Mouse (Mus musculus): Measurements from ENCODE around the gene Ptpro. TPM values are rescaled to one million over a fixed set of nuclear protein-coding genes. Genes with fewer than 3 reads are reported as not detected.

Gene Ptpro
- polyA plus RNA-seq (2021) = not detected

DNA sequence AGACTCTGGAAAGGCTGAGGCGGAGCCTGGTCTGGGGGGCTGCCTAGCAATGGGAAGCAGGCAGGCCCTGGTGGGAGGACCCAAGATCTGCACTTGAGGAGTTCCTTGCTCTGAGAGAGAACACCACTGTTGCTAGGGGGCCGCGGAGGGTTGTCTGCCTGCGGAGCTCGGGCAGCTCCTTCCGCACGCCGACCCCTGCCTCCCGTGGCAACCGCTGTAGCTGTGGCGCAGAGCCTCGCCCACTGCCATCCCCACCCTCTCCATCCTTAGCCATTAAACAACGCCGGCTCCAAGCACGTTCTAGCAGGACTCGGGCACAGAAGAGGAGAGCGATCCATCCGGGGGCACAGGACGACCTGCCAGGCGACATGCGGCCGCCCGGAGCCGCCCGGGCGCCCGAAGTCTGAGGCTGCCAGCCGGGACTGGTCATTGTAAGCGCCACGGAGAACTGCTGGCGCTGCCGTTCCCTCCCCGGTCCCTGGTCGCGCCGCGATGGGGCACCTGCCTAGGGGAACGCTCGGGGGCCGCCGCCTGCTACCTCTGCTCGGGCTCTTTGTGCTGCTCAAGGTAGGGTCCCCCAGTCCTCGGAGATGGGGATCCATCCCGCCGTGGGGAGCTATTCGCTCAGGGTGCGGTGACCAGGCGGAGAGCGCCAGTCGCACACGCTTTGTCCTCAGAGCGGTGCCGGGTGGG is at the start of gene Ptpro:
TSS of gene Ptpro (plus strand) at position 126 of the 693 bp plus-strand sequence.
- ATAC-seq = no peak
- no peak for DNase-seq (ENCODE audit: low read depth, low spot score)
- ChIA-PET CTCF (no interaction called here), POLR2A (no interaction called here)
- in situ Hi-C loops (cut with MboI; ENCODE audit: low pct_unique_long_range_greater_than_20kb) = no loop called here
- peaks cover 34% of the 10 kb centered on the region for H3K27me3 ChIP-seq
- TF ChIP-seq CTCF (IDR thresholded peaks at IDR 0.05) = no peak

DNA sequence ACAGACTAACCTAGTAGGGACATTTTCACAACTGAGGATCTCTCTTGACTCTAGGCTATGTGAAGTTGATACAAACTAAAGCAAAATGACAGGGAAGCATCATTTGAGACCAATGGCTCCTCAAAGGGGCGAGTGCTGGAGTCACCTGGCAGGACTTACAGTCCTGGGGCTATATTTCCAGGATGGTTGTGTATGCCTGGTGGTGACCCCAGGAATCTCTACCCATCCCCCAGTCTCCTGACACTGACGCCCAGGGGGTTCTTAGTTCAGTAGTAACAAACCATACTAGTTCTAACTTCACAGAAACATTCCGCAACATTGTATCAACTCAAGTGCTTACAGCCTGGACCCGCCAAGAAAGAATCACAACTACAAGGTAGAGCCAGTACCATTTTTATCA is 49.5 kb upstream of the Ptpro start:
- peaks cover 8% of the 10 kb centered on the region for H3K27me3 ChIP-seq
- DNase-seq (ENCODE audit: low read depth, low spot score) = no peak
- ChIA-PET POLR2A (no interaction called here), CTCF (no interaction called here)
- in situ Hi-C loops (cut with MboI; ENCODE audit: low pct_unique_long_range_greater_than_20kb) = no loop called here
- TF ChIP-seq CTCF (IDR thresholded peaks at IDR 0.05) = no peak
- ATAC-seq = no peak

DNA sequence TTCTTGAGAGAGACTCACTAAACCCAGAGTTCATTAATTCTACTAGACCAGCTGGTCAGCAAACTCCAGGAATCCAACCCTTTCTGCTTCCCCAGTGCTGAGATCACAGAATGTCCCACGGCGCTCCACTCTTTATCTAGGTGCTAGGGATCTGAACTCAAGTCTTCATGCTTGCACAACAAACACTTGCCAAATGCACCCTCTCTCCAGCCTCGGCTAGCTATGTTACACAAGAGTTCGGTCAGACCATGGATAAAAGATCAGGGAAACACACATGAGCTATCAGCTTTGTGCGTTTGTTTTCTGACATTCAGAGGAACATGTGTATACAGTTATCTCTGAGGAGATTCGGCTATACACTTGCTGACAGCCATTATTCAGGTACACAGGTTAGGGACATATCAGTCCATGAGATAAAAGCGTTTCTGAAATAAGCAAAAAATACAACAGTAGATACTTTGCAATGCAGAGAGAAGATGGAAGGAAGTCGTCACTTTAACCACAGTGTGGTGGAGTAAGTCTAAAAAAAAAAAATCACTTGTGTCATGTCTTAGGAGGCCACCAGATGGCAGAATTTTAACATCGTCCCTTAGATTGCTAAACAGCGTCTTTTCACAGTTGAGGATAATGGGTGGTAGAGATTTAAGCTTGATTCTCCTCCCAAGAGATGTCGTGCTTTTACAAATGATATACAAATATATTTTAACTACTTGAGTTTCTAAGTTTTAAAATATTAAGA is 46.3 kb upstream of the Ptpro start:
- CTCF ChIA-PET = interaction anchor here (0.9 to 2.5 kb wide), 8 partner anchors 9 to 519 kb away, joined by 3 to 13 read pairs (median 4); no protein-coding TSS in a partner anchor
- peaks cover 8% of the 10 kb centered on the region for H3K27me3 ChIP-seq
- in situ Hi-C loops (cut with MboI; ENCODE audit: low pct_unique_long_range_greater_than_20kb) = loop anchor here (5.0 kb wide), 1 partner anchor 191 kb away; no protein-coding TSS in a partner anchor
- no peak for ATAC-seq
- POLR2A ChIA-PET = no interaction called here
- TF ChIP-seq CTCF (IDR thresholded peaks at IDR 0.05) = no peak
- DNase-seq (ENCODE audit: low read depth, low spot score) = no peak

DNA sequence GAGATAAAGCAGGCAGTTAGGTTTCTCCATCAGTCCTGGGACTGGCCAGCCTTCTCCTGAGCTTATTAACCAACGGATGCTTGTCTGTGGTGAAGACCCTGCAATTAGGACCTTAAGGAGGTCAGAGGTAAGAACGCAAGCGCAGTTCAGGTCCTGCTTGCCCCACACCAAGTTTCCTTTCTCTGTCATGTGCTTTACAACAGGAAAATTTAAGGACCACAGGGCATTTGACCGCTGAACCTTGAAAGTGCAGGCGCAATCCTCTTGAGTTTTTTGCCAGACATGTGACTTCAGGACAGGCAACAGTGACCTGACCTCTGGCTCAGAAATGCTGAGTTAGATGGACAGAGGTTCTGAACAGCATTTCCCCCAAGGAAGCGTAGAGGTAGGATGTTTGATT is 45.0 kb upstream of the Ptpro start:
- DNase-seq (ENCODE audit: low read depth, low spot score) = no peak
- no peak for ATAC-seq
- peaks cover 6% of the 10 kb centered on the region for H3K27me3 ChIP-seq
- ChIA-PET POLR2A (no interaction called here), CTCF (interaction anchor here (1.1 to 2.5 kb wide), 3 partner anchors 11 to 190 kb away, joined by 4 to 13 read pairs (median 5); no protein-coding TSS in a partner anchor)
- in situ Hi-C loops (cut with MboI; ENCODE audit: low pct_unique_long_range_greater_than_20kb) = loop anchor here (5.0 kb wide), 1 partner anchor 190 kb away; no protein-coding TSS in a partner anchor
- no peak for TF ChIP-seq CTCF (IDR thresholded peaks at IDR 0.05)

DNA sequence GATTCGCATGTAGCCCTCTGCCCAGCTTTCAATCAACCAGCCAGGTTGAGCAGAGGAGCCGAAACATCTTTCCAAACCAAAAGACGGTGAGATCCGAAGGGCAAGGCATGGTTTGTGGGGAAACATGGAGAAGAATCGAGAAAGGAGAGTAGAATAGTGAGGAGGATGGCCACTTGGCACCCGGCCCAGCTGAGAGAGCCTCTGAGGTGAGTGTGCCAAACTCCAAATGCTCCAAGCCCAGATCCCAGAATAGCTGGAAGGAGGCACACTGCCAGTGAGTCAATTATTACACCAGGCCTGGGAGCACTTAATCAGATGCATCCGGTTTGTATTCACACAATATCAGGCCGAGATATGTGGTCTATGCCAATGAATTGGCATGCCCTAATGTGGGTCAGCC is 42.1 kb upstream of the Ptpro start:
- DNase-seq (ENCODE audit: low read depth, low spot score) (peak; percentile 60), ATAC-seq (peak; percentile 95)
- ChIA-PET POLR2A (no interaction called here), CTCF (no interaction called here)
- H3K27me3 ChIP-seq = no peaks in the 10 kb centered on the region
- TF ChIP-seq CTCF (IDR thresholded peaks at IDR 0.05) = no peak
- in situ Hi-C loops (cut with MboI; ENCODE audit: low pct_unique_long_range_greater_than_20kb) = loop anchor here (5.0 kb wide), 1 partner anchor 187 kb away; no protein-coding TSS in a partner anchor

DNA sequence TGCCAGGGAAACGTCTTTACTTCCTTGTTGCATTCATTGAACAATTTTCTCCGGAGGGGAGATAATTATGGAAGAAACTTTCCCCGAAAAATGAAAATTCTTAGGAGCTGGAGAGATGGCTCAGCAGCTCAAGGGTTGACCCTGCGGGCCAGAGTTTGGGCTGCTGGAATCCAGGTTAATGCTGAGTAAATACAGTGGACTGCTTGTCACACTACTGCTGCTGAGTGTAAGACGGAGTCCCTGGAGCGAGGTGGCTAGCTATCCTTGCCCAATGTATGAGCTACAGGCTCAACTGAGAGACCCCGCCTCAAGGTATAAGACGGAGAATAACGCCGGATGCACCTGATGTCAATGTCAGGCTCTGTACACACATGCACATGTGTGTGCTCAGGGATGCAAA is 41.1 kb upstream of the Ptpro start:
- no peak for TF ChIP-seq CTCF (IDR thresholded peaks at IDR 0.05)
- in situ Hi-C loops (cut with MboI; ENCODE audit: low pct_unique_long_range_greater_than_20kb) = no loop called here
- POLR2A ChIA-PET = no interaction called here
- ATAC-seq (no peak), DNase-seq (ENCODE audit: low read depth, low spot score) (no peak)
- H3K27me3 ChIP-seq = no peaks in the 10 kb centered on the region
- CTCF ChIA-PET = no interaction called here

DNA sequence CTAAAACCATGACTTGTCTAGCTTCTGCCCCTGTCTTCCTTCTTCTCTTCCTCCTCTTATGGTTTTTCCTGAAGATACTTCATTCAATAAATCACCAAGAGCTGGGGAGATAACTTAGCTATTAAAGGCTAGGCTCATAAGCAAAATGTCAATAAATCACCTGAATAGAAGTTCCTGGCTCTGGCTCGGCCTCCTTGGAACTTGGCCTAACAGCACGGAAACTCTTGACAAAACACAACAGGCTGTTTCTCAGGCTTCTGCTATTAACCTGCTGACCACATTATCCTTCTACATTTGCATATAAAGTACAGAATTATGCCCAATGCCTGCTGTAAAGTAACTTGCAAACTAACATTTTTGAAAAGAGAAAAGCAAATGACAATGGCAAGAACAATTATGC is 40.7 kb upstream of the Ptpro start:
- DNase-seq (ENCODE audit: low read depth, low spot score) = no peak
- CTCF ChIA-PET = no interaction called here
- no peaks in the 10 kb centered on the region for H3K27me3 ChIP-seq
- POLR2A ChIA-PET = no interaction called here
- ATAC-seq = no peak
- no peak for TF ChIP-seq CTCF (IDR thresholded peaks at IDR 0.05)
- in situ Hi-C loops (cut with MboI; ENCODE audit: low pct_unique_long_range_greater_than_20kb) = no loop called here

DNA sequence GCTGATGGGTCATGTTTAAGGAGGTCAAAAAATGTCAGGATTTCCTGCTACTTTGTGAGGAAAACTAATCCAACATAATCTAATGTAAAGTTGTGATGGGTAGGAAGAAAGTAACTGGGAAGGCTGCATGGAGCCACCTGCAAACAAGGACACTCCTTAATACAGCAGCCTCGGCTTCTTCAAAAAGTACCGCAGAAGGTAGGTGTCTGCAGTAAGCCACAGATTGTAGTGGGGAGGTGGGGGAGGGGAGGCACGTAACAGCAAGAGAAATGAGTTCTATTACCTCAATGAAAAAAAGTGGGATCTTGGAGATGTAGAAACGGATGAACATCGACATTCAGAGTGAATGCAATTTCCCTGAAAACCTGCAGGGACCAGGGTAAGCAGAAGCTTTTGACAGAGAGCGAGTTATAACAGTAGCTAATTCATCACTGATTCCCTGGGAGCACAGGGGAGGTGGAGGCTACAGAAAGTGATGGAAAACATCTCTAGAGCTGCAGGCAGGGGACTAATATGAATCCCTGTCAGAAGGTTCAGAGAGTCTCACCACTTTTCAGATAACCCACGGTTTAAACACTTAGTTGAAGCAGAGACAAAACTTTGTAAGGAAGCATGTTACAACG is 34.2 kb upstream of the Ptpro start:
- POLR2A ChIA-PET = no interaction called here

DNA sequence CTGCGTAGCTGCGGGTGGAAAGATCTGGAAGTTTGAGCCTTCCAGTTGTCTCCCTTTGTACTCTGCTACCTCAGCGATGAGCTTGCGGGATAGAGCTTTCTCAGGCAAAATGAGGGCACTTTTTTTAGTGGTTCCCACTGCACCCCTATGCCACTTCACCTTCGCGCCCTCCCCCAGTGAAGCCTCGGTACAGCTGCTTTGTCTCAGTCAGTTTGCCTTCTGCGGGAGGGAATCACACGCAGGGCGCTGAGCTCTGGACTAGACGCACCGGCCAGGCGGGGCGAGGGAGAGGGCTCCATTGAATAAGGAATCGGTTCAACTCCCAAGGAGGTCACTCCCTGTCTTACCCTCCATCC is 746 bp downstream of the Ptpro start:
- TF ChIP-seq CTCF (IDR thresholded peaks at IDR 0.05) = no peak
- DNase-seq (ENCODE audit: low read depth, low spot score) = no peak
- ChIA-PET POLR2A (interaction anchor here (0.6 kb wide), 1 partner anchor 459 kb away, joined by 4 read pairs; no protein-coding TSS in a partner anchor), CTCF (no interaction called here)
- in situ Hi-C loops (cut with MboI; ENCODE audit: low pct_unique_long_range_greater_than_20kb) = no loop called here
- H3K27me3 ChIP-seq = peaks cover 34% of the 10 kb centered on the region
- ATAC-seq = no peak

More for the DNA sequence above, 34.2 kb upstream of the Ptpro start:
- ATAC-seq = no peak
- no peaks in the 10 kb centered on the region for H3K27me3 ChIP-seq
- in situ Hi-C loops (cut with MboI; ENCODE audit: low pct_unique_long_range_greater_than_20kb) = no loop called here
- CTCF ChIA-PET = no interaction called here
- TF ChIP-seq CTCF (IDR thresholded peaks at IDR 0.05) = no peak
- no peak for DNase-seq (ENCODE audit: low read depth, low spot score)

DNA sequence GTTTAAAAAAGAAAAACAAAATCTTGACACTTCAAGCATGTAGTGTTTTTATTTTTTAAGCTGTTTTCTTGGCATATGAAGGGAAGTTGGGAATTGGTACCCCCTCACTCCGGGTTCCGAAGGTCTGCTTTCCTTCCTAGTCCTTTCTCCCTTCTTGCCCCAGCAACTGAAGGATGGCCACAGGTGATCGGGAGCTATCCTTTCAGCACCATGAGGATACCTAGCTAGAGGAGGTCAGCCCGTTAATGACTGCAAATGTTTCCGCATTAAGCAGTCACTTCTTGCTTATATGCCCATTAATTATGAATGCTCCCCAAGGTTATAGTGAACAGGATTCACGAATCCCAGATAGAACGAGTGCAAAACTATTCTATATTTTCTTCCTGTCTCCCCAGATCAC is 1.3 kb downstream of the Ptpro start:
- CTCF ChIA-PET = no interaction called here
- ATAC-seq = no peak
- in situ Hi-C loops (cut with MboI; ENCODE audit: low pct_unique_long_range_greater_than_20kb) = no loop called here

DNA sequence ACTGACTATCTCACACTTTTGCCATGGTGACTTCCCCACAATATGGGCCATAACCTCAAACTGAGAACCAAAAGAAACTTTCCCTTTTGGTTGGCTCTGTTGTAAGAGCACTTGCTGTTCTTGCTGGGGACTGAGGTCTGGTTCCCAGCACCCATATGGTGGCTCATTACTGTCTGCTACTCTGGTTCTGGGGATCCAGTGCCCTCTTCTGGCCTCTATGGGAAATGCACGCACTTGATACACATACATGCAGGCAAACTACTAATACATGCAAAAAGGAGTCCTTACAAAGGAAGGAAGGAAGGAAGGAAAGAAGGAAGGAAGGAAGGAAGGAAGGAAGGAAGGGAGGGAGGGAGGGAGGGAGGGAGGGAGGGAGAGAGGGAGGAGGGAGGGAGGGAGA is 8.9 kb downstream of the Ptpro start:
- TF ChIP-seq CTCF (IDR thresholded peaks at IDR 0.05) = no peak
- DNase-seq (ENCODE audit: low read depth, low spot score) = no peak
- no peak for ATAC-seq
- CTCF ChIA-PET = no interaction called here
- in situ Hi-C loops (cut with MboI; ENCODE audit: low pct_unique_long_range_greater_than_20kb) = no loop called here
- H3K27me3 ChIP-seq = peaks cover 8% of the 10 kb centered on the region
- POLR2A ChIA-PET = no interaction called here

More for the DNA sequence above, 1.3 kb downstream of the Ptpro start:
- peaks cover 34% of the 10 kb centered on the region for H3K27me3 ChIP-seq
- TF ChIP-seq CTCF (IDR thresholded peaks at IDR 0.05) = no peak
- POLR2A ChIA-PET = interaction anchor here (0.6 kb wide), 1 partner anchor 459 kb away, joined by 4 read pairs; no protein-coding TSS in a partner anchor
- no peak for DNase-seq (ENCODE audit: low read depth, low spot score)

All from Patski (cell line).